ENCODE assay signal across 8 mouse cellular contexts in the genomic region with DNA sequence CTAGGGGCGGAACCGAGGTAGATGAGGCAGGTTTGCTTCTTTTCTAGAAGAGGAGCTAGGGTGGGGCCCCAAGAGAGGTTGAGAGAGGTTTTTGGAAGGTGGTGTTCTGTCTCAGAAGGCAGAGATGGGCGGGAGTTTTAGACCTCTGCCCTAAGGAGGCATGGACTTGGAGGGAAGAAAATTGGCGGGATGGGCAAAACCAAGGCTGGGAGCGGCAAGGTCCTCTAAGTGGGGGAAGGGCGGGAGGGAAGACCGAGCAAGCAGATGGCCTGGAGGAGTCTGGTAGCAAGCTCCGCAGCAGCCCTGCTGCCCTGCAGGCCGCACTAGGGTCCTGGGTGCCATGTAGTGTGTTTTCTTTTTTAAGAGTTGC. TPM values are rescaled to one million over a fixed set of nuclear protein-coding genes. Genes with fewer than 3 reads are reported as not detected.
DNase-seq lines count a peak whose midpoint lies in the region; ATAC-seq lines count a peak whose summit lies in the region.

No protein-coding gene starts in this region.

- under 1% methylated on average over 9 of the region's 9 CpGs for WGBS in kidney, embryonic 14.5 days
- 1% methylated on average over 9 of the region's 9 CpGs for WGBS in hindbrain, embryonic 15.5 days
- whole genome bisulfite sequencing in midbrain, embryonic 15.5 days: under 1% methylated on average over 9 of the region's 9 CpGs

- H3K4me1 ChIP-seq in kidney, embryonic 14.5 days (ENCODE audit: control insufficient read depth, insufficient read depth, low read length): no peaks in the 10 kb centered on the region
- peaks cover 8% of the 10 kb centered on the region for H3K4me1 ChIP-seq in hindbrain, embryonic 15.5 days (replicated peaks)
- peaks cover 13% of the 10 kb centered on the region; the same call in 1 of the 2 replicates for H3K4me1 ChIP-seq in midbrain, embryonic 15.5 days

- H3K4me2 ChIP-seq in kidney, embryonic 14.5 days (replicated peaks; ENCODE audit: low read depth, low read length): peak overlapping the region; percentile 71
- peak overlapping the region; percentile 57 for H3K4me2 ChIP-seq in hindbrain, embryonic 15.5 days
- peak overlapping the region; percentile 72 for H3K4me2 ChIP-seq in midbrain, embryonic 15.5 days

- H3K9ac ChIP-seq in kidney, embryonic 14.5 days (ENCODE audit: low read depth, low read length): peak overlapping the region; percentile 80
- H3K9ac ChIP-seq in hindbrain, embryonic 15.5 days: peak overlapping the region; percentile 14; the same call in 1 of the 2 replicates
- H3K9ac ChIP-seq in midbrain, embryonic 15.5 days: peak overlapping the region; percentile 34

- H3K36me3 ChIP-seq in kidney, embryonic 14.5 days (ENCODE audit: control insufficient read depth, insufficient read depth, low read length): no peaks in the 10 kb centered on the region
- no peaks in the 10 kb centered on the region for H3K36me3 ChIP-seq in hindbrain, embryonic 15.5 days
- no peaks in the 10 kb centered on the region for H3K36me3 ChIP-seq in midbrain, embryonic 15.5 days (replicated peaks)

- no peak for DNase-seq in kidney, postnatal 25 days
- peak; percentile 55 for DNase-seq in brain, adult 2 months (ENCODE audit: low read depth, low spot score)
- DNase-seq in ovary, postnatal 14 days (ENCODE audit: low spot score): no peak
- DNase-seq in layer of hippocampus, postnatal 10 days (ENCODE audit: low spot score in 2 of 2): no peak
- DNase-seq in thymus, postnatal 0 days (ENCODE audit: low spot score): no peak

- peak overlapping the region; percentile 69 for H3K4me3 ChIP-seq in kidney, embryonic 14.5 days (ENCODE audit: low read length)
- peak overlapping the region; percentile 46 for H3K4me3 ChIP-seq in hindbrain, embryonic 15.5 days
- H3K4me3 ChIP-seq in midbrain, embryonic 15.5 days: peak overlapping the region; percentile 65

- no peaks in the 10 kb centered on the region for H3K9me3 ChIP-seq in kidney, embryonic 14.5 days (ENCODE audit: control insufficient read depth, low read length)
- no peaks in the 10 kb centered on the region for H3K9me3 ChIP-seq in hindbrain, embryonic 15.5 days
- H3K9me3 ChIP-seq in midbrain, embryonic 15.5 days: no peaks in the 10 kb centered on the region

- no peaks in the 10 kb centered on the region for H3K27me3 ChIP-seq in kidney, embryonic 14.5 days (ENCODE audit: control insufficient read depth, insufficient read depth, low read length)
- no peaks in the 10 kb centered on the region for H3K27me3 ChIP-seq in hindbrain, embryonic 15.5 days
- H3K27me3 ChIP-seq in midbrain, embryonic 15.5 days (replicated peaks): no peaks in the 10 kb centered on the region

- H3K27ac ChIP-seq in kidney, embryonic 14.5 days (ENCODE audit: low read depth, low read length): no peak overlapping the region
- peak overlapping the region; percentile 84 for H3K27ac ChIP-seq in hindbrain, embryonic 15.5 days (replicated peaks)
- peak overlapping the region; percentile 85 for H3K27ac ChIP-seq in midbrain, embryonic 15.5 days

- peak; percentile 81 for ATAC-seq in kidney, embryonic 14.5 days (ENCODE audit: low FRiP score, low TSS enrichment)
- no peak; the same call in 1 of the 2 replicates for ATAC-seq in hindbrain, embryonic 15.5 days (ENCODE audit: low FRiP score, low read depth)
- peak; percentile 81 for ATAC-seq in midbrain, embryonic 15.5 days (replicated peaks)

RNA-seq across cellular contexts. Expression of gene Nkain1, which starts 53.5 kb away (rescaled TPM):
- 6.7 and 17.2 TPM in 2 replicates for polyA plus RNA-seq in kidney, embryonic 14.5 days (2014; fragmentation: Nextera tagmentation; extraction: Ambion mirVana)
- 11.7 and 12.6 TPM in 2 replicates for polyA plus RNA-seq in hindbrain, embryonic 15.5 days (2015; fragmentation: Nextera tagmentation; extraction: Ambion mirVana)
- polyA plus RNA-seq in midbrain, embryonic 15.5 days (2015; fragmentation: Nextera tagmentation; extraction: Ambion mirVana): 12.8 and 13.6 TPM in 2 replicates
- 10 to 100 TPM; 64.8 to 68.8 TPM for total RNA-seq in layer of hippocampus, postnatal 10 days (2021)
- polyA plus RNA-seq in thymus, postnatal 0 days (2015; fragmentation: Nextera tagmentation; extraction: Ambion mirVana): 0.17 TPM in 1 of 2 replicates, not detected in the other

Comparison
In these comparisons a context has a peak if more than half of its experiments do, and no peak if none do; other contexts are left out.
1. H3K9ac ChIP-seq: peak in every context shown above with its lines; median percentile 80 in kidney, embryonic 14.5 days; 34 in midbrain, embryonic 15.5 days; 14 in hindbrain, embryonic 15.5 days.